Mouse (Mus musculus) brain, embryonic 14.5 days (tissue): ENCODE results near the gene Gm45717.

Experiments used
- CTCF ChIP-seq: fragments of 200-500 bp; IDR thresholded peaks from 2 replicates; pipeline ENCODE4 v1.5.1; 2012; ENCODE audit warnings: inconsistent platforms, mild to moderate bottlenecking, moderate library complexity, borderline replicate concordance; ENCODE audit not compliant: insufficient read depth, insufficient read length; ENCODE audit errors: extremely low read depth
- POLR2A ChIP-seq: fragments of 200-500 bp; IDR thresholded peaks from 2 replicates; pipeline ENCODE4 v1.6.1; 2012; ENCODE audit warnings: mild to moderate bottlenecking, inconsistent platforms, borderline replicate concordance; ENCODE audit not compliant: poor library complexity, insufficient read depth, insufficient read length, severe bottlenecking; ENCODE audit errors: extremely low read depth

- TF ChIP-seq POLR2A (no peak), CTCF (no peak)
These were observed 34.9 kb upstream of the Gm45717 start for GRCm38 (mm10) chr7:140990622-140991021.
